Mouse (Mus musculus) G1E (cell line): ENCODE results near the gene E130311K13Rik.

ENCODE experiments used
- CTCF ChIP-seq: IDR thresholded peaks from 2 replicates; pipeline ENCODE4 v1.5.1; 2012; ENCODE audit warnings: low read depth, low read length, inconsistent platforms, mixed read lengths
- GATA1 ChIP-seq: IDR thresholded peaks from 2 replicates; pipeline ENCODE4 v1.6.1; 2012; ENCODE audit warnings: borderline replicate concordance, low read length, inconsistent platforms, mixed read lengths

DNA sequence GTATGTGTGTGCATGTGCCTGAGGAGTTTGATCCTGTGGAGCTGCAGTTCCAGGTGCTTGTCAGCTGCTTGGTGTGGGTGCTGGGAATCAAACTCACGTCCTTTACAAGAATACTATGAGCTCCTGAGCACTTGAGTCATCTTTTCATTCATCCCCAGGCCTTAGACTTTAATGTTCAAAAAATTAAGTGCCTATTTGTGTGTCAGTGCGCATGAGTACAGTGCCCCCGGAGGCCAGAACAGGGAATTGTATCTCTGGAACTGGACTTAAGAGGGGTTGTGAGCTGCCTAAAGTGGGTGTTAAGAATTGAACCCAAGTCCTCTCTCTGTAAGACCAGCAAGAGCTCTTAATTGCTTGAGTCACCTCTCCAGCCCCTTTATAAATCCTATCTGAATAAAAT lies 9.6 kb downstream of the E130311K13Rik start:
- no peak for TF ChIP-seq GATA1
- TF ChIP-seq CTCF = peak; percentile 40; the same call in 1 of the 2 replicates
